Mouse (Mus musculus) heart, postnatal 10 days (tissue): ENCODE measurements around the gene Umod. TPM values are rescaled to one million over a fixed set of nuclear protein-coding genes. Genes with fewer than 3 reads are reported as not detected.

Experiments
- DNase-seq, 2 experiments: peaks; one replicate each; pipeline ENCODE4 v3.0.0; 2021
- intact Hi-C: fragments of 180-260 bp; cut with DNase I; formaldehyde crosslinking; loops from one replicate; pipeline ENCODE4 v1.15.1; 2025
- total RNA-seq, 2 experiments: library from RNA; stranded (reverse); gene quantifications; 2 replicates each; pipeline ENCODE4 v1.2.3; 2021

Umod gene
- total RNA-seq = not detected

DNA sequence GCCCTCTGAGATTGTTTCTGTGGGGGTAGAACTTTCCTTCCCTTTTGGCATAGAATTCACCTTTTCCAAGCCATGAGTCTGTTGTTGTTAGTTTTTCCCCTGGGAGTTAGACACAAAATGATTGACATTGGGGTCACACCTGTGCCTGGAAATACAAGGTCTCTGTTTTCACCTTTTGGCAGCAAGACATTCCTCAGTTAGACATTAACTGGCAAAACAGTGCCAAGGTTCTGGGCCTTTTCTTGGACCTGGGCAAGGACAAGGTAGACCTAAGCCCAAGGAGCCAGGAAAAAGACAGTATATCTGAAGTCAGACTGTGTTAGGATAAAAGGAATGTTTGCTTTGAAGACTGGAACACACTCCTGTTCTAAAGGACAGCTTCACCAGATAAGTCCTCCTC lies at the start of gene Umod:
TSS of gene Umod (minus strand) at position 27 of the 400 bp plus-strand sequence.
- intact Hi-C loops = no loop called here
- DNase-seq = no peak

DNA sequence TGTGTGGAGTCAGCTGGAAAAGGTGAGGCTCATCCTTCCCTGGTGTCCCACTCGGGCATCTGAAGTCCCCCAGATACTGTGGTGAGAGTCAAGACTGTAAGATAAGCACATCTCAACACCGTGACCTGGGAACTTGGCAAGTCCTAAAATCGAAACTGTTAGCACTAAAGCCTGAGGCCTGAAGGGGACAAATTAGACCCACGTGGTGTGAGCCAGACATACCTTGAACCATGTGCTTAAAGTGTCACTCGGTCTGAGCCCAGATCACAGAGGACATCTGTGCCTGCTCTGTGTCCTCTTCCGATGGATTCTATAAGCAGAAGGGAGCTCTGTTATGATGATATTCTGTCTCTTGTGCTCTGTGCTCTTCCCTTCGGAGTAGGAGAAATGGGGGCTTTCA lies 49.5 kb upstream of the Umod start:
- intact Hi-C loops = no loop called here
- no peak for DNase-seq

DNA sequence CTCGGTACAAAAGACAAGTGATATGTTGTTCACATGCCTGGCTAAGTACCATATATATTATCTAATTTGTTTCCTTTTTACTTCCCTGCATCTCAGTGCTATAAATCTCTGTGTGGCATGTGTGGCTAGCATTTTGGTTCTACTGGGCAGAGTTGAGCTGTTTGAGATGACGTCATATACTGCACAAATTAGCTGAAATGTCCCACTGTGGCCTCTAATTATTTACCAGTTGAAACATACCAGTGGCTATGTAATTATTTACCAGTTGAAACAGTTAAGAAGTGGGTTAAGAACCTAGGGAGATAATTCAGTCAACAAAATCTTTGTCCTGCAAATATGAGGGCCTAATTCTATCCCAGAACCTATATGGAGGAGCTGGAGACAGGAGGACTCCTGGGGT lies 48.5 kb upstream of the Umod start:
- intact Hi-C loops = no loop called here

DNA sequence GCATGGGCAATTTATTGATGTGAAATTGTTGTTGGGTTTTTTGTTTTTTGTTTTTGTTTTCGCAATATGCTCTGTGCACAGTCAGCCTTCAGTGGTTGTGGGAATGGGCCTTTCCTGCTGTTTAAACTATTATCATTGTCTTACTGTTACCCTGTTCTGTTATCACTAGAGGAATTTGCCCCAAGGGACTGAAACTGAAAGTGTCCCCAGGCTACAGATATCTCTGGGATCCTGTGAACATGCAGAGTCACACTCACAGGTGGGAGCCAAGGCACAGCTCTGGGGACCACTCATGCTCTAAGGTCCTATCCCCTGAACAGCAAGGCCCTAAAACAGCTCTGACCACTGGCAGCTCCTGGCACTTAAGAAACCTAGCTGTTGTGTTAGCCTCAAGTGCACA lies 48.1 kb upstream of the Umod start:
- no peak for DNase-seq
- intact Hi-C loops = no loop called here

More for the DNA sequence above, 48.5 kb upstream of the Umod start:
- no peak for DNase-seq

DNA sequence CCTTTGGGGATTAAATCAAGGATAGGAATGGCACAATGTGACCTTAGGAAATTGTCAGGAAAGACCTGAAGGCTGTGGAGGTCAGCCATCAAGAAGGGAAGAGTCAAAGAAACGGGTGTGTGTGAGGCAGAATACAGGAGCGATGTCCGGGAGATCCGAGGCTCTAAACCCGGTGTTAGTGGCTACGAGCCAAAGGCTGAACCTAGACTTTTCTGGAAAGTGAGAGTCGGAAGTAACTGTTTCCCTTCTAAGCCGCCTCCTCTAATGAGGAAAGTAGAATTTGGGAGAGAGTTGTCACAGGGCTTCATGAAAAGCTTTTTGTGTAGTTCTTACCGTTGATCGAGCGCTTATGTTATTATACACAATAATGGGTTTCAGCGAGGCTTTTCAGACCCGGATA lies 47.4 kb upstream of the Umod start:
- intact Hi-C loops = no loop called here
- no peak for DNase-seq

DNA sequence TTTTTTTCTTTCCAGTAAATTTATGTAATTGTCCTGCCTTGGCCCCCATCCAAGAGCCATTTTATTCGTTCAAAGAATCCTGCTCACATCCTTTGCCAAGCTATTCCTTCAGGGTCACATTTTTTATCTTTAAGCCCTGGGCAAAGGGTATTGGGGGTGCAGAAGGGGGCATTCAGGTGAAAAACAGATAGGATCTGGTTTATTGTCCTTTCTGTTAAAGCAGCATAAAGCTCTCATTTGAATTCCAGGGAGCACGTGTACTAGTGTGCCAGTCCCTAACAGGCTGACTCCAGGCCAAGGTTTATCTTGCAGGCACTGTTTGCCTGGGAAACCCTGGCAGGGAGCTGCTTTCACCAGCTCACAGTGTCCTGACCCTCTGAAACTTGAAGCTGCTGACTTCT lies 46.8 kb upstream of the Umod start:
- intact Hi-C loops = no loop called here

DNA sequence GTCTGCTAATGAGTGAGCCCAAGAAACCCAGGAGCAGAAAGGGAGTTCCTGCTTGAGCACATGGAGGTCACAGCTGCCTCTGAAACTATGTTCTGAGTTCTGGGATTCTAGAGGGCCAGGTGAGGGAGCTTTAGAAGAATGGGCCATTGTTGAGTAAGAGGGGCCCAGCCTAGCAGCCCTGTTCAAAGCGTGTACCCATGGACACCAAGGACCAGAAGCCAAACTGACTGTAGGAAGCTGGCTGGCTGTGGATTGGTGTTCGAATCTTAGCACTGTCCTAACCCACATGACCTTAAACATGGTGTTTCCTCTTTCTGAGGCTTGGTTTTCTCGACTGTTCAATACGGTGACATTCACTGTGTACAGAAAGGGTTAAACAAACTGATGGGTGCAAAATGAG lies 44.3 kb upstream of the Umod start, which contains the start of gene Pdilt:
TSS of gene Pdilt (minus strand) at position 101 of the 400 bp plus-strand sequence.
- DNase-seq = no peak
- intact Hi-C loops = no loop called here

More for the DNA sequence above, 46.8 kb upstream of the Umod start:
- peak; percentile 60 to 71 for DNase-seq

DNA sequence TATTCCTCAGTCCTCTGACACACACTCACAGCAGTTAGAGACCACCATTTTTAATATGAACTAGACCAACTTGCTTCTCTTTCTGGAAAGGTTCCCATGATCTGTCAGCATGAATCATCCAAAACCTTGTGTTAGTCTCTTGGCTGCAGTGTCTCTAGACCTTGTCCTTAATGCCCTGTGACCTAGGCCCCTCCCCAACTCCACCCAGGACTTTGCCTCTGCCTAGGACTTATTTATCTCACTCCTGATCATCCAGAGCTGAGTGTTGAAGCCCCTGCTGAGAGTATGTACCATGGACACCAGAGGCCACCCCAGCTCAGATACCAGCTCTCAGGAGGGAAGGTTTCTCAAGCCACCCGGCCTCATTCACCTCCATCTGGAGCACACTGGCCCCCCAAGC lies 43.3 kb upstream of the Umod start:
- no peak for DNase-seq
- intact Hi-C loops = no loop called here

DNA sequence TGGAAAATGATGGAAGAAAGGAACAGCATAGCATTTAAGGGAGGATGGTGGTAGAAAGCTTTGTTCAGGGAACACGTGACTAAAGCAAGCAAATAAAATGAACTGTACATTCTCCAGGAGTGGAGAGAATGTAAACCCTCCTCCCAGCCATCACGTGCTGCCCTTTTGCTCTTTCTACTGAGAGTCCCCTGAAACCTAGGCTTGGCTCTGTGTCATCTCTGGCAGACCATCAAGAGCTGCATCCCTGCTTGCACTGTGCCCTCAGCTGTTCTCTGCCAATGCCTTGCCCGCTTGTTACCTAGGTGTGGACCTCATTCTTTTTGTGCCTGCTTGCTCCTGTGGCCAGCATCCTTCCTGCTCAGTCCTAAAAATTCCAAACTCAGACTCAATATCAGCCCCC lies 42.7 kb upstream of the Umod start:
- no peak for DNase-seq
- intact Hi-C loops = no loop called here

DNA sequence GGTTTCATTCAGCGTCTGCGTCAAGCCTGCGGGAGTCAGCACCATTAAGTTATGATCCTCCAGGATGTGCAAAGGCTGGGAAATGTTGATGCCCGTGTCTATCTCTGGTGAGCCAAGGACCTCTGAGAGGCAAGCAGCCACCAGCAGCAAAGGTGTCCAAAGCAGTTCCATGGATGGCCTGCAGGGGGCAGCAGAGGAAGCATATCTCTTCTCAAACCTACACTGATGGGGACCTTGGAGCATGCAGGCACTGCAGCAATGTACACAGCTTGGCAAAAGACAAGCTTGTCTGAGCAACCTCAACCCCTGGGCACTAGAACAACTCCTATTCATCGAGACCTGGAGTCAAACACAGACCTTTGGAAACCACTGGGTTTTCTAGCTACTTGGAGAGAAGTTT lies 40.6 kb upstream of the Umod start:
- DNase-seq = peak; percentile 57 to 73
- intact Hi-C loops = loop anchor here (10.0 kb wide), 3 partner anchors 155 to 755 kb away; no protein-coding TSS in a partner anchor

DNA sequence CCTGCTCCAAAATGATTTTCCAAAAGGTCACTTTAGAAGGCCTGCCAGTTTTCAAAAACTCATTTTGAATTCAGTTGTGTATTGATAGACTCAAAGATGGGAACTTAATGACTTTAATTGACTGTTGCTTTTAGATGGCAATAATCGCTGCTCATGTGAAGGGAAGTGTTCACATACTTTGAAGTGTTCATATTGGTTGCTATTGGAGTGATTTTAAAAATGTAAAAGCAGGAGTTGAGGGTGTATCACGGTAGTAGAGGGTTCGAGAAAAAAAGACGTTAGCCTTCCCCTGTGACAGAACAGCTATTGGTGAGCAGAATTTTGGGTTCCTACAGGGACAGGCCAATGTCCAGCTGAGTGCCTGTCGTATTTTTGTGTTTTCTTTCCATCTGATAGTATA lies 40.1 kb upstream of the Umod start, which contains the start of gene Acsm5:
TSS of gene Acsm5 (plus strand) at position 301 of the 400 bp plus-strand sequence.
- DNase-seq = no peak
- intact Hi-C loops = loop anchor here (10.0 kb wide), 3 partner anchors 156 to 754 kb away; no protein-coding TSS in a partner anchor

DNA sequence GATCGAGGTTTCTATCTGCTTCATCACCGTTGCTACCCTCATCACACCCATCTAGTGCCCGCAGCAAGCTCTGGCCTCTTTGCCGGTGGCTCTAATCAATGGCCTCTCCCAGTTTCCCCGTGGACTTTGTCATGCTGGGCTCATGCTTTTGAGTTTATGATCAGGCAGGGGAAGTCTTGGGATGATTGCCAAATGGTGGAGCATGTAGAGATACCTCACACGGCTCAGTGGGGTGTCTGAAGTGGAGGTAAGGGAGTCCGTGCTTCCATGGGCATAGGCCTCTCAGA lies 37.1 kb upstream of the Umod start:
- intact Hi-C loops = loop anchor here (10.0 kb wide), 3 partner anchors 159 to 751 kb away; no protein-coding TSS in a partner anchor

DNA sequence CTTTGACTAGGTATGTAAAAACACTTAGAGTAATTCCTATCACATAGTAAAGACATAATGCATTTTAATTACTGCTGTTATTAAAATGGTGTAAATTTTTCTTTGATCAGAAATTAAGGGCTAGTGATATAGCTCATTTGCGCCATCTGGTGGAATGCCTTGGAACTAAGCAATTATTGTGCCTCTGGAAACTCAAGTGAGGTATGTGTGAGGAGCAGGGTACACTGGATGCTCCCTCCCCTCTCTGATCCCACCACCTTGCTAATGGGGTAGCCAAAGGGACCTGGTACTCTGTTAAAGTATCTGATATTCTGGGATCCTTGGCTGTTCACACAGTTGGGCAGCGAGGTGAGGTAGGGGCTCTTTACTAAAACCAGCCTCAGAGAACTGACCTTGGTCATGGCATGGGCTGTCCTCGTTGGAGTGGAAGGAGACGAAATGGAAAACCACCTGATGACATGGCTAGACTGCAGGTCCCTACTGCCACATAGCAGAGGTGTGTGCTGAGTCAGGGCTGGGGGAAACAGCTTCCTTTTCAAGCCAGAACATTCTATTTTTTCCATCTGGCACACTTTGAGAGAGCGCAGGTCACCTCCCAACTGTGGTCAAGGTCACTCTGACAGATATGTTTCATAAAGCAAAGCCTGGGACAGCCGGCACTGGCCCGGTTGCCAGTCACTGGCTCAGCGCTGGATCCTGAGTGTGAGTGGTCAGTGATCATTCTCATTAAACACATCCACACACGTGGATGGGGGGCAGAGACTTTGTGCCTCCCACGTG lies 36.6 kb upstream of the Umod start:
- intact Hi-C loops = loop anchor here (10.0 kb wide), 3 partner anchors 159 to 751 kb away; no protein-coding TSS in a partner anchor
- peak; percentile 25 to 62 for DNase-seq

More for the DNA sequence above, 37.1 kb upstream of the Umod start:
- DNase-seq = no peak

DNA sequence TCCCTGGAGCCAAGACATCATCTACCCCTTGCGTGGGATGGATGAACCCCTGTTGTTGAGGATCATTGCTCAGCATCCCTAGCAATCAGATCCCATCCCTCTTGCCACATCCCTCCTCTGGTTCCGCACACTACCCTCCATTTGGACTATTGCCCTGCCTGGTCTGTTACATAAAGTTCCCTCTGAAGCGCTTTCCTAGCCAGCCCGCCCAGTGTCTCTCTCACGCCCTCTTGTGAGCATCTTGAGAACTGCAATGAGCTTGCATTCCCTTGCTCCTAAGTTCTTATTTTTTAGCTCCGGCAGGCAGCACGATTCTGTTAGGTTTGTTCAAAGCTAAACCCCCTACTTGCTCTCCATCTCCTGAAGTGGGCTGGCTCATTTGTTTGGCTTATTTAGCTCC lies 34.0 kb upstream of the Umod start:
- peak in 1 of 2 experiments; percentile 26 for DNase-seq
- intact Hi-C loops = loop anchor here (10.0 kb wide), 3 partner anchors 162 to 748 kb away; no protein-coding TSS in a partner anchor

DNA sequence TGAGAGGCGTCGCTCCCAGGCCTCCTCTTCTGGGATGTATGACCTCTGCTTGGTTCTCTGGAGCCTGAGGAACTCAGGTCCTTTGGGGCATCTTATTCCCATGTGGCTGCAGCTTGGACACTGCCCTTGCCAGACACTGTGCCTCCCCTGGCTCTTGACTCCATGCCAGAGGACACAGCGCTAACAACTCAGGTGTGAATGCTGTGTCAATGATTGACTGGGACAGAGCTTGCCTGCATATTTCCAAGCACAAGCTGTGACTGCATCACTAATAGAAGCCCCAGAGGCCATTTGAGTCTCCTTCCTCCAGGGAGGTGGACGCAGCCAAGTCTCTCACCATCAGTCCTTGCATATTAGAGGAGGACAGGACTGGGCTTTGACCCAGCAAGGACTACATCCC lies 32.1 kb upstream of the Umod start:
- DNase-seq = no peak

DNA sequence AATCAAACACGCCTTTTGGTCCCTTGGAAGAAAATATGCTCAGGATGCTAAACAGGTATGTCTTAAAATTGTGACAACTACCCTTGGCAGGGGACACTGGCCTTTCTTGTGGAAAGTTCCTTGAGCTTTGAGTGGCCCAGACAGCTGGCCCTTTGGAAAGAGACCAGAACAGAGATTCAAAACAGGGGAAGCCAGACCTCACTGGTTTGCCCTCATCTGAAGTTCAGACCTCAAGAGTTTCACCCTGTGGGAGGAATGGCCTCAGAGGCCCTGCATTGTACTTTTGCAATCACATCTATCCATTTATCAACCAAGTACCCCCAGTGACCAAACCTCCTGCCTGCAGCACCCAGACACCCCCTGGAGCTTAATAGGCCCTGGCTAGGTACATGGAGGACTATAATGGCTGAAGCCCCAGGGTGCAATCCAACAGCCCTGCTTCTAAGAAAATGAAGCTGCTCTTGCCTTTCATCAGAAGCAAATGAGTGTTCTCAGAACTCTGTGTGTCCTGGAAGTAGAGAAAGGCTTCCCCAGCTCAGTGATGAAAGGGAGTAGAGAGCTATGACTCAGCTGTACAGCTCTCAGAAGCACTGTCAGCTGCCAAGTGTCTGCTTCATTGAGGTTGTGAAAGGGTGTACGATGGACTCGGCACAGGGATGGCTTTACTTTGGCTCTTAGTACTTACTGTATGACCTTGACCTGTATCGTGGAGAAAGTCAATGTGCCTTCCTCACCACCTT lies 11.1 kb upstream of the Umod start:
- intact Hi-C loops = no loop called here
- DNase-seq = no peak

More for the DNA sequence above, 32.1 kb upstream of the Umod start:
- intact Hi-C loops = loop anchor here (10.0 kb wide), 3 partner anchors 164 to 746 kb away; no protein-coding TSS in a partner anchor

DNA sequence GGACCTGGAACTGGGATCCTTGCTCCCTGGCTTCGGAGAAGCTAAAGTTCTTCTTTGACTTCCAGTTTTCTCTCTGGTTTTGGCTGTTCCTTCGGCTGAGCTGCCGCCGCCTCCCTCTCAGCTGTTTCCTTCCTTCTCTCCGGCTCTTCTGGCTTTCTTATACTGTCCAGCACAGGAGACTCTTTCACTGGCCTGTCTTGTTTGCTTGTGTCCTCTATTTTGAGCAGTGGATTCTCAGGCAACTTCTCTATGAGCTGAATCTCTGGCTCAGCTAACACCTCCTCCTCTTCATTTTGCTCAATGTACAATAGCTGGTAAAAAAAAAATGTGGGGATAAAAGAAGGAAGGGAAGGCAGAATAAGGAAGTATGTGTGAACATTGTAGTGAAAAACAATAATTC lies 7.6 kb upstream of the Umod start:
- no peak for DNase-seq
- intact Hi-C loops = no loop called here

DNA sequence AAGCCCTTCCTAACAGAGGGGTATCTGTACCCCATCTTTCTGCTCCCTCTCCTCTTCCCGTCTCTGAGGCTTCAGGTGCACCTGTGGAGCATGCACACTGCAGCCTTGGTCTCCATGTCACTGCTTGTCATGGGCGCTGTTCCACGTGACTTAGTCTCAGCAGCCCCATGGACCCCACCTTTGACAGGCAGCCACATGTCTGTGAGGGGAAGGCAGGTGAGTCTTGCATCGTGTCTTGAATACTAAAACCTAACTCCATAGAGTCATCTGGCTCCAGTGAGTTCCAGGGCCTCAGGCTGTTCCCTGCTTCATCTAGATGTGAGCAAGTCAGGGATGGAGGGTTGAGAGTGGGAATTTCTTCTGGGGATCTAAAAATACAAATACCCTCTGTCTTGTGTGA lies 5.1 kb upstream of the Umod start:
- intact Hi-C loops = no loop called here
- DNase-seq = no peak

DNA sequence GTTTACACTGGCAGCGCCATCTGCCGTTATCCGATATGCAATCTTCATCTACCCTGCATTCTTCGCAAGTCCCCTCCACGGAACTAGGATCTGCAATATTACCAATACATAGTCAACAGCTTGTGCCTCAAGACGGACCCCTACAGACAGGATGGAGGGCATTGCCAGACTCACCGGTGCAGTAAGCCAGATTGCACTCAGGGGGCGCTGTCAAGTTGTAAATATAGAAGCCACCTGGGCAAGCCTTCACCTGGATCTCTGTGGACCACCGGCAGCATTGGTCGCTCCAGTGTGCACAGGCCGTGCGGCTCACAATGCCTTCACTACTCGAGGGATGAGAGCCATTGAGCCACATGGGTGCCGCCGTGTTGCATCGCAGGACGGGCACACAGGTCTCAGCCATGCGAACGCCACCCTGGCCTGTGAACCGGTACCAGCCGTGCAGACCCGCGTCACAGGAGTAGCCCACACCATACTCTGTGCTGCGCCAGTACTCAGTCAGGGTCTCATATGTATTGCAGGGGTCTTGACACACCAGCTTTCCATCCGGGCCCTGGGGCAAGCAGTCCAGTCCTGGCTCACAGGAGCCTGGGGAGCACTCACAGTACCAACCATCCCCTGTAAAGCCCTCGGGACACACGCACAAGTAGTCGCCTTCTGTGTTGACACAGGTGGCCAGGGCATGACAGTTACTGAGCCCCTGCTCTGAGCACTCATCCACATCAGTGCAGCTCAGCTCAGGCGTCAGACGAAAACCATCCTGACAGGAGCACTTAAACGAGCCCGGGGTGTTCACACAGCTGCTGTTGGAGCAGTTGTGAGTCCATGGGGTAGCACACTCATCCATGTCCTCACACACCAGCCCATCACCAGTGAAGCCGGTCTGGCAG lies 2.3 kb downstream of the Umod start:
- no peak for DNase-seq
- intact Hi-C loops = no loop called here

DNA sequence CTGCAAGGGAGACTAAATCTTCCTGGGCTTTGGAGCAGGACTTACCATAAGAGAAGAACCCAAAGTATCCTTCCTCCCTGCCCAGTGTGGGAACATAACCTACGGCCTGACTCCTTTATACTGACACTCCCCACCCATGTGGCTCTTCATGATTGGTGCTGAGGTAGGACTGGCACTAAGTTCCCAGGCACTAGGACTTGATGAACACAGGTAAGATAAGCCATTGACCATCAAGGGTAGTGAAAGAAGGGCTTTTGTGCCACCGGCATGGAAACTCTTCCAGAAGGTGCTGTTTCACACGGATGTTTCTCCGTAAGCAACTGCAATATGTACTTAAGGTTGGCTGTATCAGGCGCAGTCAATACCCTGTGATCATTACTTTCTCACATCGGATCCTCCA lies 19.9 kb downstream of the Umod start, which contains the start of gene Gp2:
TSS of gene Gp2 (minus strand) at position 101 of the 400 bp plus-strand sequence.
- no peak for DNase-seq
- intact Hi-C loops = no loop called here

DNA sequence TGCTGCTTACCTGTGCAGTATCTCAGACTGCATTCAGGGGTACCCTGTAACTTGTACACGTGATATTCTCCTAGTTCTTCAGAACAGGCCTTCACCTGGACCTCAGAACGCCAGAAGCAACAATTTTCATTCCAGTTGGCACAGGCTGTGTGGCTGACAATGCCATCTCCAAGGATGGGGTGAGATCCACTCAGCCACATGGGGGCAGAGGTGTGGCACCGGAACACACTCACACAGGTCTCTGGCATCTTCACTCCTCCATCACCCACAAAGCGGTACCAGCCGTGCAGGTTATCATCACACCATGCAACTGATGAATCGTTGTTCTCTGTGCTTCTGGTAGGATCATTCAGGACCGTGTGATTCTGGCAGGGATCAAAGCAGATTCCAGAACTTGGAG lies 24.9 kb downstream of the Umod start:
- intact Hi-C loops = no loop called here
- DNase-seq = no peak
